Mouse (Mus musculus): ENCODE data around the gene Cetn3.

DNA sequence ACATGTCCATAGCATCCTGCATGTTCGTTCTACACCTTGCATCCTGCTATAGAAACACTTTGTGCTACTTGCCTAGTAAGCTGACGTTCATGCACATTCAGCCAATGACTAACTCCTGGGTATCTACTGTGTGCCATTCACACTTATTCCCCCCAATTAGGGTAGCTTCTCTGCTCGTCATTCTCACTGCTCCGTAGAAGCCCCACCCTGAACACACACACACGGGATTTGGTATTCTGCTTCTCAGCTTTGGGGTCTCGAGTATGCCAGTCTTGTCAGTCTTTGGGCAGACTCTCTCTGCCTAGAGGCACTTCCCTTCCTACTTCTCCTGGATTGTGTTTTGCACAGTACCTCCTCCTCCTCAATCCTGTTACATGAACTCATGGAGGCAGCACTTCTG is 59.4 kb downstream of the Cetn3 start:
- TF ChIP-seq POLR2A (IDR thresholded peaks at IDR 0.05; ENCODE audit: extremely low read depth, insufficient read depth, low read length) (no peak), CTCF (IDR thresholded peaks at IDR 0.05; ENCODE audit: low read depth, low read length) (no peak)

All from liver, adult 2 months (tissue).